Mouse (Mus musculus) spleen, postnatal 36 days (tissue): ENCODE measurements around the gene Cdk13.

Experiments
- DNase-seq, 2 experiments: peaks; one replicate each; pipeline ENCODE4 v3.0.0; 2022; ENCODE audit warnings: low spot score in 2 of 2, mixed read lengths in 1 of 2

Gene Cdk13

DNA sequence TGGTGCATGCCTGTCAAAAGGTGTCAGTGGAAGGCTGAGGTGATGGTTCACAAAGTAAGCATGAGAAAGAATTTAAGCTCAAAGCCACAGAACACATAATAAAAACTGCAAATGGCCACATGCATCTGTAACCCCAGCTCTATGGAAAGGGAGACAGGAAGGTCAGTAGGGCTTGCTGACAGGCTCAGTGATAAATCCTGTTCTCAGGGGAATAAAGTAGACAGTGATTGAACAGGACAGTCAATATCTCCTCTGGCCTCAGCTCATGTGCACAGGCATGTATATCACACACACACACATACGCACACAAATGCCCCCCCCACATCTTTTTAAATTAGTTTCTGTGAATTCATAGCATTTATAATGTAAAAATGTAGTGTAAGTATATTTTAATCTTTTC lies 42.5 kb downstream of the Cdk13 start:
- DNase-seq: no peak

DNA sequence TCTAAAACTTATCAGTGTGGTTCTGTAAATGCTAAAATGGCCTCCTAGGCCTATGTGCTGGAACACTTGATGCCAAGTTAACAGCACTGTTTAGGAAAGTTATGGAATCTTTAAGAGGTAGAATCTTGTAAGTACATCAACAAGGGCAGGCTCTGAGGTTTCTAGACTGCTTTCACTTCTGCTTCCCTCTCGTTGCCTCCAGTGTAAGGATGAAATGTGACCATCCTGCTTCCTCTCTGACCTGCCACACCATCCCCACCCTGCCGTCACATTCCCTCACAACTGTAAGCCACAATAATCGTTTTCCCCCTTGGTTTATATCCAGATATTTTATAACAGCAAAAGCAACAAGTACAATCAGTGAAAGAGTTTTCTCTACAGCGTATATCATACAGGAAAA lies 49.9 kb downstream of the Cdk13 start:
- peak; percentile 33 to 38 for DNase-seq

DNA sequence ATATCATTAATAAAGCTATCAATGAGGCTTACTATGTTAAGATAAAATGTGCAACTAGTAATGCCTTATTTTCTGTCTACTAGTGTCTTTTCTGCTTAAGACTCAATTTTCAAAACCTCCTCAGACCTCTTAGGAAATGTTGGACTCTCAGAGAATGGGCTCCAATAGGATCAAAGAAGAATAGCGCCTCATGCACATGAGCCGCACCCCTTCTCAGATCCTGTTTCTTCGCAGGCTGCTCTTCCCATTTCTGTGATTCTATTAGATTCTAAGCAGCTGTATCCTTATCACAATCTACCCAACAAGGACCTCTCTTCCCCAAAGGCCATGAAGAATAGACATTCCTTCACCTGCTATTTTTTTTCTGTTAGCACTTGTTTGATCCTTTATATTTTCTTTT lies 76.1 kb downstream of the Cdk13 start:
- DNase-seq: no peak

DNA sequence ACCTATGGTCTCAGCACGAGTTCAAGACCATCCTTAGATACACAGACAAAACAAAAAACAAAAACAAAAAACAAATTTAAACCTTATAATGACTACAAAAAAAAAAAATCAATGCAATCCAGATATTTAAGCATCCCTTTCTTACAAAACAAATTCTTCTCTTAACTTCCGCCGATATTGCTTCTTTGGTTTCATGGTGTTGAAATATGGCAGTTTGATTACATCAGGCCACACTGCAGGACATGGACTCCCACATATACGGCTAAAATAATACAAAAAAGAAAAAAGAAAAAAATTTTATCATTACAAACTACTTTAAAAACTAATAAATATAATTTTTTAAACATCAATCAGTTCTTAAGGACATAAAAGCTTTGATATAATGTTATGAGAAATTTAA lies 77.0 kb downstream of the Cdk13 start:
- DNase-seq: no peak

DNA sequence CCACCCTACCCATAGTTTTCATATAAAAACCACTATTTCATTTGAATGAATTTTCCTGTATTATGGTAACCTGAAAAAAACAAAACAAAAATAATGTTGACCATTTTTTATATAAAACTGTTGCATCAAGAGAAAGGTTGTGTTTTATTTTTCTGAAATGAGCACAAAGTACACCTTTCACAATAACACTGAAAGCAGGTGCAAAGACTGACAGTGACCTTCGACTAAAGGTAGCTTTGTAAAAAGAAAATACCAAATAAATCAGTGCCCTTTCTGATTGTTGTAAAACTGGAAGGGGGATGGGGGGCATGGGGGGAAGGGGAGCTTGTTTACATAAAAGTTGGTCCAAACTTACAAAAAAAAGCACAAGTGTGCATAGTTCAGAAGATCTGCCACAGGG lies 87.5 kb downstream of the Cdk13 start:
- no peak for DNase-seq

DNA sequence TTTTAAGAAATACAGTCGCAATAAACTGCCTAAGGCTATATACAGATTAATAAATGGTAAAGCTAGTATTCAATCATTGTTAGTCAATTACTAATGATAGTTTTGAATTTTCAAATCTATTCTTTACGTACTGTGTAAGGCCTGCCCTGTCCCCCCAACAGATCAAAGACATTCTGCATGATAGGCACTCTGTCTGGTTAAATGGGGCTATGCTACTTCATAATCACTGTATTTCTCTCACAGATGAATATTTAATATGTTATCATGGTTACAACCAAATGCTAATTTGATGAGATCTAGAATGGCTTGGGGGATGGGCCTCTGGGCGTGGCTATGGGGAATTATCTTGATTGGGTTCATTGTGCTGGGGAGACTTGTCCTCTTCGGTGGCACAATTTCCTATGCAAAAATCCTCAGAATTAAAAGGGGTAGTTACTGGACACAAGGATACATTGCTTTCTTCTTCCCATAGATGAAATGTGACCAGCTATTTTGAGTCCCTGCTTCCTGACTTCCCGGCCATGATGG lies 96.0 kb downstream of the Cdk13 start:
- no peak for DNase-seq

DNA sequence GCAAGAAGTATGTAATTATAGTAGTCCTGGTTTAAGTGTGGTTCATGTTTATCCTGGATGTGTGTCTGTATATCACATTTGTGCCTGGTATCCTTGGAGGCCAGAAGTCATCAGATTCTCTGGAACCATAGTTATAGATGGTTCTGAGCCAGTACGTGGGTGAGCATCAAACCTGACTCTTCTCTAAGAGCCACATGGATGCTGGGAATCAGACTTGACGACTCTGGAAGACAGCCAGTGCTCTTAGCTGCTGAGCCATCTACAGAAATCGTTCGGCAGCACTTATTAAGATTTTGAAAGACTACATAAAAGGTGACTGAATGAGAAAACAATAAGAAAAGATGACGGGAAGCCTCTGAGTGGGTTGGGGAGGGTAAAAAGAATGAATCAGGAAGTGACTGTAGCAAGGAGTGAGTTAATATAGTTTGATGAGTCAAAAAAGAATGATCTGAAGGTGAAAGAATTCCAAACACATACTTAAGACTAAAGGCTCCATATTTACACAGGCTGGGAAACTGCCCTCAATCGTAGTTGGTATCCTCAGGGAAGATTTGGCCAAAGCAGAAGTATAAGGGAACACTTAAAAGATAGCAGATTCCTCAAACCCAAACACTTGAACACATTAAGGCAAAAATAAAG lies 99.6 kb downstream of the Cdk13 start:
- DNase-seq: no peak

DNA sequence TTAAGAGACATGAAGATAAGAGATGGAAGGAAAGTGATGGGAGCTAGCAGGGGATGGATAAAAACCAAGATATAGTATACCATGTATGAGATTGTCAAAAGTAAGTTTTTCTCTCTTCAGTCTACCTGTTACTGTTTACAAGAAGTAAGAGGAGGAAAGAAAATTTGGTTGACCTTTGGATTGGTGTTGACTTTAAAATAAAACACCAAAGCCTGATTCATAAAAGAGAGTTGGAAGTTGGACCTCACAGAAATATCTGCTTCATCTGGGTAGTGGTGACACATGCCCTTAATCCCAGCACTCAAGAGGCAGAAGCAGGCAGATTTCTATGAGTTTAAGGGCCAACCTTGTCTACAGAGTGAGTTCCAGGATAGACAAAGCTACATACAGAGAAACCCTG lies 102.6 kb downstream of the Cdk13 start:
- no peak for DNase-seq

DNA sequence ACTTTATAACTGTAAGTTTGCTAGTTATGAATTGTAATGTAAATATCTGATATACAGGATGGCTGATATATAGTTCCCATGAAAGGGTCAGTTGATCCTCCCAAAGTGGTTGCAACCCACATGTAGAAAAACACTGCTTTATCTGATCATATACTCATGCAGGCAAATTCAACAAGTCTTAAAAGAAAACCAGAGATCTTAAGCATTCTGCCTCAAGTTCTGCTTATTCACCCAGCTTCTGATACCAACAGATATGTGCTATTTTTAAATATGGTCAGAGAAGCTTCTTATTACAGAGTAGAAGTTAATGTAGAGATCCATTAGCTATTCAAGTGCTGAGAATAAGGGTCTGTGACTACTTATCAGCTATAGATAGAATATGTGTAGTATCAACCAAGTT lies 103.6 kb downstream of the Cdk13 start:
- no peak for DNase-seq

DNA sequence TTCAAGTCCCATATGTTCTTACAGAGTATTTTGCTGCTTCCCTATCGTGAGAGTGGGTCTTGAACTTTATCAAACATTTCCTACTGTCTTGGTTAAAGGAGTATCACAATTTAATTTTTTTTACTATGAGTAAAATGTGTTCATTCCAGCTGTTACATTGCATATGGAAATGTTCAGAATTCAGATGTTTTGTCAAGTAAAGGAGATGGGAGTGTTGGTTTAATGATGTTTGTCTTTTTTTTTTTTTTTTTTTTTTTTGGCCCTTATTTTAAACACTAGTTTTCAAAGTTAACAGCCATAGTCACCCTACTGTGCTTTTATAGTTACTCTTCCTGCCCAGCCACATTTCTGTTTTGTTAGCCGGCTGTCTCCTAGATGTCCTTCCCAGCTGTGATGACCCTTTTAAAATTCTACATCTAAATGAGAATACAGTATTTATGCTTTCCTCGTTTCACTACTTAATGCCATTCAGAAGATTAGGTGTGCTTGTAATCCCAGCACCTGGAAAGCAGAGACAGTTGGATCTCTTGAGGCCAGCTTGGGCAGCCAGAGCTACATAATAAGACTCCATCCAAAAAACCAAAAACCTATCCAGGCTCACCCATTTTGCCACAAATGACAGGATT lies 104.7 kb downstream of the Cdk13 start:
- DNase-seq: no peak

DNA sequence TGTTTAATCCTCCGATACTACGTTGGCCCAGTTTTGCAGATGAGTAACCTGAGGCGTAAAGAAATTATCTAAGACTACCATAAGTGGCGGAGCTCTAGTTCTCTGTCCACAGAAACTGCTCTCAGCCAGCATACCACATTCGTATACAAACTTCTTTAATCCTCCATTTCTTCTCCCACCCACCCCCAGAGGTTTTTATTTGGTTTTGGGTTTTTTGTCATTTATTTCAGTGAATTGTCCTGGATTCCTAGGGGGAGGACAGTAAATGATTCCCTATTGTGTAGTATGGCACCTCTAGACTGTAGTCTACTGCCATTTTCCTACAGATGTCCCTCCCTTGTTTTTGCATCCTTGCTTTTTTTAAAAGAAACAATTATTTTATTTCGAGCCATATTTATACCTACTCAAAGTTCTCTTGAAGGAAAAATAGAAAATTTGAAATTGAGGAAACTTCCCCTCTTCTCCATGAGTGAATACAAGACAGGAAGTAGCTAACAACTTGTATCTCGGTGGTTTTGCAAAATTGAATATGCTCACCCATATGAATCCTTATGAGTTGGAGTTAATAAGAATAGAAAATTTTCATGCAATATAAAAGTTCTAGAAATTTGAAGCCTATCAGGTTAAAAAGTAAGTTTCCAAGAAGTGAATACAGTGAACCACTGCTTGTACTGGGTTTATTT lies 108.9 kb downstream of the Cdk13 start:
- DNase-seq: no peak

DNA sequence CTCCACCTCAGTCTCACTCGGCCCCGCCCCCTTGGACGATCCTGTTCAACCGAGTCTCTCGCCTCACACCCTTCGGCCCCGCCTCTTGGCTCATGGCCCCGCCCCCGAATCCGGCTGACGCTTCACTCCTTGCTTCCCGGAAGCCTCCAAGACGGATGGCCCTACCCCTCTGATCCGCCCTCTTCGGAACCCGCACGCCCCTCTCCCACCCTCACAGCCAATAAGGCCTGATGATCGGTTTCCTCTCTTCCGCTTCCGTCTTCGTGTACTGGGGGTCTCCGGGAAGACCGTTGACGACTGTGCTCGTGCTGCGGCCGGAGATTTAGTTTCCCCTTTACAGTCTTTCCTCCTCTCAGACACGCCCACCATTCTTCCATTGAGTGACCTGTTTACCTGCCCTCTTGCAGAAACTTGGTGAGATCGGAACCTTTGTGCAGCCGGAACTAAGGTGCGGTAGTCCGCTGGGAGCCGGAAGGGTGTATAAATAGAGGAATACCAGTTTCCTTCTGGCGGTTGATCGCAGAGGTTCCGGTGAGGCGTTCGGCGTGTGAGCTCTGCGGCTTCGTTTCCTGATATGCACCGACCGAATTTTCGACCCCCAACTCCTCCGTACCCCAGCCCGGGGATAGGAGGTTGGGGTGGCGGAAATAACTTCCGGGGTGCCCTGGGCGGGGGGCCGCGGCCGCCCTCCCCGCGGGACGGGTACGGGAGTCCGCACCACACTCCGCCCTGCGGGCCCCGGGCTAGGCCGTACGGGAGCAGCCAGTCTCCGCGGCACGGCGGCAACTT lies 109.8 kb downstream of the Cdk13 start, which contains the start of the genes Mplkip and Sugct:
Gene Mplkip (plus strand): TSS at position 282 of the 789 bp plus-strand sequence.
Gene Sugct (minus strand): TSS at position 643 of the 789 bp plus-strand sequence.
- peak; percentile 100 for DNase-seq

DNA sequence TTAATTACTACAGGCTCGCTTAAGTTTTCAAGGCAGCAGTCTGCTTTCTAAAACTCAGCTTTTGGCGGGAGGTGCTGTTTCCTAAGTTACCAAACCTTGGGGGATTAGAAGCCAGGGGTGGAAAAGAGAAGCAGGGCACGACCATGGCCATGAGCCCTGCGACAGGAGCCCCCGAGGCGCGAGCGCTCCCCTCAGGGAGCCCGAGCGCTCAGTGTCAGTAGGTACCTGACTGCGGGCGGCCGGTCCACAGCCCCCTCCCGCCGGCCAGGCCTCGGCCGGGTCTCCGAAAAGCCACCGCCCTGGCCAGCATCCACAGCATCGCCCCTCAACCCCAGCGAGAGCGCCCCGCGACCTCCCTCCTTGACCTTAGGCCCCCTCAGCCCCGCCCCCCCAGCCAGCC lies 110.5 kb downstream of the Cdk13 start:
- no peak for DNase-seq

DNA sequence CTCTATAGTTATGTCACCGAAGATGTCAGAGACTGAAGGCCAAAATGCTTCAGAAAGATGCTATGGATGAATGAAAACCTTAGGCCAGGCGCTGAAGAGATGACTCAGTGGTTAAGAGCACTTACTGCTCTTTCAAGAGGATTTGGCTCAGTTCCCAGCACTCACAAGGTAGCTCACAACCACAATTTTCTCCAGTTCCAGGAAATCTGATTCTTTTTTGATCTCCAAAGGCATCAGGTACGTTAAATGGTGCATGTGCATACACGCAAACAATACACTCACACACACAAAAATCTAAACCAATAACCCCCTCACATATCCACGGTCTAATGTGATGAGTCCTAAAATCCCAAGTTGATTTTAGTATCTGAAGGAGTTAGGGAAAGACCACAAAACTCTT lies 111.1 kb downstream of the Cdk13 start:
- no peak for DNase-seq

DNA sequence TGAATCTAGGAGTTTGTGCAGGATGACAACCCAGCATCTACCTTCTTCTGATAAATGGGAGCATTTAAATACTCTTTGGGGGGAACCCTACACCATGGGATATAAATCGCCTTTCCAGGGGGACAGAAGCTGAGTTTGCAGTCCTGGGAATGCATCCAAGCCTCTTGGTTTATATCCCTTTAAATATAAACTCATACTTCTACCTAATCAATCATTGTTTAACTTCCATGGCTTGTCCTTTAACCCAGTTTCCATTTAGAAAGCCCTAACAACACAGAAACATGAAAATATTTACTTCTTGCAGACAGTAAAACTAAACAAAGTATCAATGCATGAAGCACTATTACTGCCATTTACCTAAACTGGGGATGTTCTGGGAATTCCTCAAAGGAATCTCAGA lies 113.5 kb downstream of the Cdk13 start:
- DNase-seq: no peak

DNA sequence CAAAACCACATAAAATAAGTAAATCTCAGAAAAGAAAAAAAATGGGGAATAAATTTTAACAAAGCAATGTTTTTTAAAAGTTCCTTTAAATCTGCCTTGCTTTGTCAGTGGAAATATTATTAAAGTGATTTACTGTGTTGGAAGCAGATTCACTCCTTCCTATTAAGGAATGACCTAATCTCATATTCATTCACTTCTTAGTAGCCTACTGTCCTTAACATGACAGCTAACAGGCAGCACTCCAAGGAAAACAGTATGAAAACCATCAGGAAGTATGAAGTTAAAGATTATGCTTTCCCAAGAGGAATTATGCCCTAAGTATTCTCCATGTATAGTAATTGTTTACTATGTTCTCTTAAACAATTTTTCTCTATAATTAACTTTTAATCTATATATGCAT lies 114.2 kb downstream of the Cdk13 start:
- DNase-seq: no peak

DNA sequence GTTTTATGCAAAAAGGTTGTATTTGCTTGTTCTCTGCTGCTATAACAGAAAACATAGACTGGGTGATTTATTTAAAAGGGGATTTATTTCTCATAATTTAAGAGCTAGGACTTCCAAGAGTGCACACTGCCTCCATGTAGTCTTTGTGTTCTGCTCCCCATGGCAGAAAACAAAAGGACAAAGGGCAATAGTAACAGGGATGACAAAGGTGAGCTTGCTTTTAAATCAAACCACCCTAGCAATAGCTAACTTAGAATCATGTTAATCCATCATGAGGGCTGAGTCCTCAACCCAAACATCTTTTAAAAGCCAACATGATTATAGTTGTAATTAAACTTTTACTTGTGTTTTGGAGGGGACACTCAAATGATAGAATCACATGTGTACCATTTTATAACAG lies 115.4 kb downstream of the Cdk13 start:
- no peak for DNase-seq

DNA sequence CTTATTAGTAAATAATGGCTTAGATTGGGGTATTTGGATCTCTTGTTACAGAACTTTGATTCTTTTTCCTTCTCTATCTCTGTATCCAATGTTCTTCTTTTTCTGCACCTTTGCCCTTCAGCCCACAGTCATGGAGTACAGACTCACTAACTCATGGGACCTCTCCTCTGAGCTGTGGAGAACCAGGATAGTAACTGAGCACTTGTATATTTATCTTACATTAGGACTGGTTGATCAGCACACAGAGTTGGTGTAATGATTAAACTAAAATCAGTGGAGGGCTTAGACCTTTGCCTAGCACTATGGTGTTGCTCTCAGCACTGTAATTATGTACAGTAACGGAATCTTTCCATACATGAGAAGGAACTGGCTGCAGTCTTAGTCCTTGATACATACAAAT lies 133.8 kb downstream of the Cdk13 start:
- DNase-seq: no peak

DNA sequence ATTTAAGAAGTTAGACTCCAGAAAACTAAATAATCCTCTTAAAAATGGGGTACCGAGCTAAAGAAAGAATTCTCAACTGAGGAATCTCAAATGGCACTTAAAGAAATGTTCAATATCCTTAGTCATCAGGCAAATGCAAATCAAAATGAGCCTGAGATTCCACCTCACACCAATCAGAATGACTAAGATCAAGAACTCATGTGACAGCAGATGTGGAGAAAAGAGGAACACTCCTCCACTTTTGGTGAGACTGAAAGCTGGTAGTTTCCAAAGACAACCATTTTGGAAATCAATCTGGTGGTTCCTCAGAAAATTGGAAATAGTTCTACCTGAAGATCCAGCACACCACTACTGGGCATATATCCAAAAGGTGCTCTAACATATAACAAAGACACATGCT lies 137.5 kb downstream of the Cdk13 start:
- no peak for DNase-seq
